Mouse (Mus musculus): Measurements from ENCODE around the gene Gm9376. TPM values are rescaled to one million over a fixed set of nuclear protein-coding genes. Genes with fewer than 3 reads are reported as not detected.

The Gm9376 gene
- polyA plus RNA-seq, 1 experiment: not detected

DNA sequence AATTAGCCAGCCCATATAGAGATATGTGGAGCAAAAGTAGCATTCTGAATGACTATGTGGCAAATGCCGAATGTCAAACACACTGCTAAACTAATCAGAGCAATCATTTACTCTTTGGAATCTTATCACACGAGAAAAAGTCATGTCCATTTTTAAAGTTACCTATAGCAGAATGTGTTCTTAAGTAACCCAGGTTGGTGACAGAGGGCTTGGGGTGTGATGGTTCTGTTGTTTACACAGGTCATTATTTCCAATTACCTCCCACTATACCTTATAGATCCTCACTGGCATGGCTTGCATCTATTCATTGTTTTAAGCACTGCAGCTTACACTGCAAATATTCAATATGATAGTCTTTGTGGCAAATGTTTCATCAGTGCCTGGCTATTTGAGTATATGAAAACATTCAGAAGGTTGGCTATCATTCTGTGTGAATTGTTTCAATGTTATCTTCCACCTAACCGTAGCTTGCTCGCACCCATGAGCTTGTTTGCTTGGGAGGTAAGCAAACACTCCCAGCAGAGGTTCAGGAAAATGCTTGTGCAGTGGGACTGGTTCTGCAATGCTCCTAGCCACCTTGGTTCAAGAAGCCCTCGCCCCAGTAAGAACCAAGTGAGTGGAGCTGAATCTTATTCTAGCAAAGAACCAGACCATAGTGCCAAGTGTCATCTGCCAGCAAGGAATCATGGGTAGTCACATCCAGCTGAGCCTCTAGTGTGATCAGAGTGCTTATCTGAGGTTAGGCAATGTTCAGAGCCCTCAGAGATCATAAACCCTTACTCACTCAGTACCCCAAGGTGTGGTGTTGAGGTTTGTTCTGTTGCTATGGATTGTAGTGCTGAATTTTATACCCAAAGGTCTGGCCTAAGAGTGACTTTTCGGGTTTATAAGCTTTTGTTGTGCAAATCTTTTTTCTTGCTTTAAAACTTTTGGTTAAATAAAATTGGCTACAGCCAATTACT, 6.1 kb downstream of the Gm9376 start:
- Histone ChIP-seq H3K4me3 (ENCODE audit: low read depth, low read length) (no peak overlapping the region), H3K36me3 (ENCODE audit: control insufficient read depth, insufficient read depth, low read length, poor library complexity, severe bottlenecking) (no peaks in the 10 kb centered on the region), H3K9me3 (replicated peaks; ENCODE audit: control insufficient read depth, insufficient read depth, low read length, poor library complexity, severe bottlenecking) (no peaks in the 10 kb centered on the region), H3K27me3 (ENCODE audit: control insufficient read depth, insufficient read depth, low read length, poor library complexity, severe bottlenecking) (no peaks in the 10 kb centered on the region; the same call in 1 of the 2 replicates), H3K27ac (ENCODE audit: insufficient read depth, low read length) (no peak overlapping the region), H3K4me1 (ENCODE audit: control insufficient read depth, insufficient read depth, low read length) (no peaks in the 10 kb centered on the region), H3K9ac (ENCODE audit: low read depth, poor library complexity, severe bottlenecking) (no peak overlapping the region)
- TF ChIP-seq CTCF (IDR thresholded peaks at IDR 0.05; ENCODE audit: low read depth, low read length): no peak
- TF ChIP-seq EP300 (IDR thresholded peaks at IDR 0.05; ENCODE audit: insufficient read depth, low read depth, low read length): no peak
- TF ChIP-seq POLR2A (IDR thresholded peaks at IDR 0.05; ENCODE audit: insufficient read depth, low read length): no peak

- no peak overlapping the region for H3K27ac ChIP-seq (ENCODE audit: insufficient read depth, low read length)
Observed at GRCm38 (mm10) chr14:118277704-118278498, 11.1 kb downstream of the Gm9376 start.

DNA sequence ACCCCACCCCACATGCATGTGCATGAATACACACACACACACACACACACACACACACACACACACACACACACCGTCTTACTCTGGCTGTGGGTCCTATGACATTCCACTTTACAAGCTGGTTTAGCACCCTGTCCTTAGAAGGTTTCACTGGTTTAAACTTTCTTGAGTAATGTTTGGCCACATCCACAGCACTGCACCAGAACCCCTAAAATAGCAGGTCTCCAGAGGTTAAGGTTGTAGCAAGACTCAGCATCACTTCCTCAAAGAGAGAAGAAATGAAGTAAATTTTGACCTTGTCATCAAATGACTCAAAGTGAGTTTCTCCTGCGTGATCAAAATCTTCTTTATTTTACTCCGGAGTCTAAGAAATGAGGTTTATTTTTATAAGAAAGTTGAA, 15.5 kb downstream of the Gm9376 start:
- Histone ChIP-seq H3K9ac (ENCODE audit: low read depth, poor library complexity, severe bottlenecking) (no peak overlapping the region), H3K36me3 (ENCODE audit: control insufficient read depth, insufficient read depth, low read length, poor library complexity, severe bottlenecking) (no peaks in the 10 kb centered on the region), H3K27ac (ENCODE audit: insufficient read depth, low read length) (no peak overlapping the region), H3K4me1 (ENCODE audit: control insufficient read depth, insufficient read depth, low read length) (no peaks in the 10 kb centered on the region), H3K9me3 (replicated peaks; ENCODE audit: control insufficient read depth, insufficient read depth, low read length, poor library complexity, severe bottlenecking) (no peaks in the 10 kb centered on the region), H3K4me3 (ENCODE audit: low read depth, low read length) (no peak overlapping the region), H3K27me3 (ENCODE audit: control insufficient read depth, insufficient read depth, low read length, poor library complexity, severe bottlenecking) (no peaks in the 10 kb centered on the region)
- TF ChIP-seq EP300 (IDR thresholded peaks at IDR 0.05; ENCODE audit: insufficient read depth, low read depth, low read length): no peak
- TF ChIP-seq POLR2A (IDR thresholded peaks at IDR 0.05; ENCODE audit: insufficient read depth, low read length): no peak
- no peak for TF ChIP-seq CTCF (IDR thresholded peaks at IDR 0.05; ENCODE audit: low read depth, low read length)

More at GRCm38 (mm10) chr14:118277704-118278498, 11.1 kb downstream of the Gm9376 start:
- Histone ChIP-seq H3K9me3 (replicated peaks; ENCODE audit: control insufficient read depth, insufficient read depth, low read length, poor library complexity, severe bottlenecking) (no peaks in the 10 kb centered on the region), H3K9ac (ENCODE audit: low read depth, poor library complexity, severe bottlenecking) (no peak overlapping the region), H3K4me1 (ENCODE audit: control insufficient read depth, insufficient read depth, low read length) (no peaks in the 10 kb centered on the region), H3K27me3 (ENCODE audit: control insufficient read depth, insufficient read depth, low read length, poor library complexity, severe bottlenecking) (no peaks in the 10 kb centered on the region; the same call in 1 of the 2 replicates), H3K4me3 (ENCODE audit: low read depth, low read length) (no peak overlapping the region), H3K36me3 (ENCODE audit: control insufficient read depth, insufficient read depth, low read length, poor library complexity, severe bottlenecking) (no peaks in the 10 kb centered on the region)
- no peak for TF ChIP-seq EP300 (IDR thresholded peaks at IDR 0.05; ENCODE audit: insufficient read depth, low read depth, low read length)
- TF ChIP-seq CTCF (IDR thresholded peaks at IDR 0.05; ENCODE audit: low read depth, low read length): no peak
- no peak for TF ChIP-seq POLR2A (IDR thresholded peaks at IDR 0.05; ENCODE audit: insufficient read depth, low read length)

DNA sequence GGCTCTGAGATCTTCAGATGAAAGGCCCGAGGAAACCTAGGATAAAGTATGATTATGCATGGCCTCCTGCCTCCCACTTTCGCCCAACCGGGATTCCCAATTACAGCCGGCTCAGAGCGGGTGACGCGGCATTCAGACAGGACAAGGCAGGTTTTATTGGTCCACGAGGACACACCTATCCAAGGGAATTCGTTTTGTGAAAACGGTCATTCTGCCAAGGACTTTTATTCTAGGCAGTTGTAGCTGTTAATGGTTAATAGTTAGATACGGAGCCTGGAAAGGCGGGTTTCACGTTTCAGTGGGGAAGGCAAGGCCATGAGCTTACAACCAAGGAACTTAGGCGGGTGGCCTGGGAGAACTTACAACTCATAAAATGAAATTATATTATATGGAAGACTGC, 16.2 kb downstream of the Gm9376 start:
- Histone ChIP-seq H3K9me3 (replicated peaks; ENCODE audit: control insufficient read depth, insufficient read depth, low read length, poor library complexity, severe bottlenecking) (no peaks in the 10 kb centered on the region), H3K4me3 (ENCODE audit: low read depth, low read length) (no peak overlapping the region), H3K27ac (ENCODE audit: insufficient read depth, low read length) (no peak overlapping the region), H3K4me1 (ENCODE audit: control insufficient read depth, insufficient read depth, low read length) (no peaks in the 10 kb centered on the region), H3K36me3 (ENCODE audit: control insufficient read depth, insufficient read depth, low read length, poor library complexity, severe bottlenecking) (no peaks in the 10 kb centered on the region), H3K9ac (ENCODE audit: low read depth, poor library complexity, severe bottlenecking) (no peak overlapping the region), H3K27me3 (ENCODE audit: control insufficient read depth, insufficient read depth, low read length, poor library complexity, severe bottlenecking) (no peaks in the 10 kb centered on the region)
- TF ChIP-seq POLR2A (IDR thresholded peaks at IDR 0.05; ENCODE audit: insufficient read depth, low read length): no peak
- TF ChIP-seq EP300 (IDR thresholded peaks at IDR 0.05; ENCODE audit: insufficient read depth, low read depth, low read length): no peak
- TF ChIP-seq CTCF (IDR thresholded peaks at IDR 0.05; ENCODE audit: low read depth, low read length): no peak

GRCm38 (mm10) chr14:118286096-118286495, 19.3 kb downstream of the Gm9376 start:
- H3K9ac ChIP-seq (ENCODE audit: low read depth, poor library complexity, severe bottlenecking): no peak overlapping the region
- no peak overlapping the region for H3K27ac ChIP-seq (ENCODE audit: insufficient read depth, low read length)
- no peaks in the 10 kb centered on the region for H3K36me3 ChIP-seq (ENCODE audit: control insufficient read depth, insufficient read depth, low read length, poor library complexity, severe bottlenecking)
- no peaks in the 10 kb centered on the region for H3K9me3 ChIP-seq (replicated peaks; ENCODE audit: control insufficient read depth, insufficient read depth, low read length, poor library complexity, severe bottlenecking)
- no peaks in the 10 kb centered on the region for H3K27me3 ChIP-seq (ENCODE audit: control insufficient read depth, insufficient read depth, low read length, poor library complexity, severe bottlenecking)
- H3K4me1 ChIP-seq (ENCODE audit: control insufficient read depth, insufficient read depth, low read length): no peaks in the 10 kb centered on the region
- no peak overlapping the region for H3K4me3 ChIP-seq (ENCODE audit: low read depth, low read length)
- TF ChIP-seq CTCF (IDR thresholded peaks at IDR 0.05; ENCODE audit: low read depth, low read length): no peak
